Mouse (Mus musculus) testis, adult 2 months (tissue): ENCODE measurements around the gene Ugt1a9. TPM values are rescaled to one million over a fixed set of nuclear protein-coding genes. Genes with fewer than 3 reads are reported as not detected.

ENCODE experiments used
- H3K27ac ChIP-seq: fragments of 200-500 bp; 2 replicates; pipeline ENCODE4 v1.5.1; 2012; ENCODE audit warnings: low read depth, low read length; ENCODE audit not compliant: control insufficient read depth, insufficient read depth
- H3K27me3 ChIP-seq: fragments of 200-500 bp; 2 replicates; pipeline ENCODE4 v1.6.1; 2012; ENCODE audit warnings: mild to moderate bottlenecking, low read length, moderate library complexity; ENCODE audit not compliant: control insufficient read depth, insufficient read depth
- H3K36me3 ChIP-seq: fragments of 200-500 bp; 2 replicates; pipeline ENCODE4 v1.6.1; 2012; ENCODE audit warnings: mild to moderate bottlenecking, low read length; ENCODE audit not compliant: control insufficient read depth, insufficient read depth
- H3K4me1 ChIP-seq: fragments of 200-500 bp; 2 replicates; pipeline ENCODE4 v1.6.1; 2012; ENCODE audit warnings: low read length; ENCODE audit not compliant: control insufficient read depth, insufficient read depth
- H3K4me3 ChIP-seq: fragments of 200-500 bp; 2 replicates; pipeline ENCODE4 v1.5.1; 2012; ENCODE audit warnings: low read depth, mild to moderate bottlenecking, low read length, moderate library complexity, mixed read lengths; ENCODE audit not compliant: control insufficient read depth
- CTCF ChIP-seq: fragments of 200-500 bp; IDR thresholded peaks from 2 replicates; pipeline ENCODE4 v1.5.1; 2012; ENCODE audit warnings: low read depth, mild to moderate bottlenecking, inconsistent platforms, low read length, moderate library complexity; ENCODE audit not compliant: control insufficient read depth, insufficient read depth, insufficient replicate concordance
- POLR2A ChIP-seq: fragments of 200-500 bp; IDR thresholded peaks from 2 replicates; pipeline ENCODE4 v1.6.1; 2012; ENCODE audit warnings: low read depth, mild to moderate bottlenecking, inconsistent platforms, low read length, moderate library complexity; ENCODE audit not compliant: control insufficient read depth
- polyA plus RNA-seq: library from polyadenylated mRNA; depleted of rRNA; stranded (reverse); fragments of >200 nt; gene quantifications from 2 replicates; pipeline ENCODE4 v1.2.3, GENCODE M21; 2012

The Ugt1a9 gene
- polyA plus RNA-seq, 1 experiment: 0.06 TPM

DNA sequence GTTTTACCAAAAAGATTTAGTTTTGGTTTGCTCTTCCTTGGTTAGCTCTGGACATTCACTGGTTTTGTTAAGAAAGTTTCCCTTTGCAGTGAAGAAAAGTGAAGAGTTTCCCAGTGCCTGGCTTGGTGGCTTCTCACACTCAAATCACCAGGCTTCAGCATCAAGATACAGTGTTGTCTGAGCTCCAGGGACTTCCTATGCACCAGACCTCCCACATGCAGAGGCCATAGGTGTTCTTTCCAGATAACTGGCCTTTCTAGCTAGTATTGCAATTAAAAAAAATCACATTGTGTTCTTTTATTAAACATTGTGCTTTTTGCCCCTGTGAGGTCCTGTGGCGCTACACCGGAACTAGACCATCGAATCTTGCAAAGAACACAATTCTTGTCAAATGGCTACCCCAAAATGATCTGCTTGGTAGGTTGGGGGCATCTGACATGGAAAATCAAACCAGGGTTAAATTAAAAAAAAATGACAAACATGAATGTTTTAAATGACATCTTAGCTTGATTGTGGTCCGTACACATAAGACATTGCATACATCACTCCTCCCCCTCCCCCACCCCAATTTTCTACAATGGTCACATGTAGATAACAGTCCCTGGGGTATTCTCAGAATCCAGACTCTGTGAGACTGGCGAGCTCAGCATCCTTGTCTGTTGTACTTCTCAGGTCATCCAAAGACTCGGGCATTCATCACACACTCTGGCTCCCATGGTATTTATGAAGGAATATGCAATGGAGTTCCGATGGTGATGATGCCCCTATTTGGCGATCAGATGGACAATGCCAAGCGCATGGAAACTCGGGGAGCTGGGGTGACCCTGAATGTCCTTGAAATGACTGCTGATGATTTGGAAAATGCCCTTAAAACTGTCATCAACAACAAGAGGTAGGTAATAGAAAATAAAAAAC is 145.1 kb downstream of the Ugt1a9 start:
- no peak overlapping the region for H3K4me3 ChIP-seq
- no peaks in the 10 kb centered on the region for H3K27me3 ChIP-seq
- TF ChIP-seq CTCF (no peak), POLR2A (no peak)
- H3K4me1 ChIP-seq: no peaks in the 10 kb centered on the region
- no peaks in the 10 kb centered on the region for H3K36me3 ChIP-seq
- H3K27ac ChIP-seq: no peak overlapping the region

GRCm38 (mm10) chr1:88216551-88216950 is 146.0 kb downstream of the Ugt1a9 start:
- Histone ChIP-seq H3K4me1 (no peaks in the 10 kb centered on the region), H3K27ac (no peak overlapping the region), H3K4me3 (no peak overlapping the region), H3K27me3 (no peaks in the 10 kb centered on the region), H3K36me3 (no peaks in the 10 kb centered on the region)
- TF ChIP-seq CTCF (no peak), POLR2A (no peak)

DNA sequence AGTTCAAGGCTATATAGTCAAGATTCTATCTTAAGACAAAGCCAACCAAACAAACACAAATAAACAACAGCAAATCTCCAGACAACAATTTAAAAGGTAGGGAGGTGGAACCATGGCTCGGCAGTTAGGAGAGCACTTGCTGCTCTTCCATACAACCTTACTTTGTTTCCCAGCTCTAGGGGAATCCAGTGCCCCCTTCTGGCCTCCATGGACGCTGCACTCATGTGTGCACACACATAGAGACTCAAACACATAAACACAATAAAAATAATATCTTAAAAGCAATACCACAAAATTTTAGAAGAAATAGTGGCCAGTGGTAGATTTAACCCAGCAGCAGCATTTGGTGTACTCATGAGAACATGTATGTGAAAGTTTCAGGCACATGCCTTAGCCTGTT is 146.5 kb downstream of the Ugt1a9 start:
- H3K4me1 ChIP-seq: no peaks in the 10 kb centered on the region
- H3K27ac ChIP-seq: no peak overlapping the region
- H3K36me3 ChIP-seq: no peaks in the 10 kb centered on the region
- no peaks in the 10 kb centered on the region for H3K27me3 ChIP-seq
- TF ChIP-seq POLR2A (no peak), CTCF (no peak)
- H3K4me3 ChIP-seq: no peak overlapping the region

- Histone ChIP-seq H3K36me3 (no peaks in the 10 kb centered on the region), H3K27ac (no peak overlapping the region), H3K4me1 (no peaks in the 10 kb centered on the region), H3K27me3 (no peaks in the 10 kb centered on the region), H3K4me3 (no peak overlapping the region)
- TF ChIP-seq CTCF: no peak
- no peak for TF ChIP-seq POLR2A
Observed at GRCm38 (mm10) chr1:88217576-88217975, 147.0 kb downstream of the Ugt1a9 start.

GRCm38 (mm10) chr1:88218051-88218450 is 147.5 kb downstream of the Ugt1a9 start:
- TF ChIP-seq POLR2A (no peak), CTCF (no peak)
- no peaks in the 10 kb centered on the region for H3K36me3 ChIP-seq
- no peaks in the 10 kb centered on the region for H3K4me1 ChIP-seq
- no peaks in the 10 kb centered on the region for H3K27me3 ChIP-seq
- H3K27ac ChIP-seq: no peak overlapping the region
- no peak overlapping the region for H3K4me3 ChIP-seq

GRCm38 (mm10) chr1:88218591-88218990 is 148.0 kb downstream of the Ugt1a9 start:
- Histone ChIP-seq H3K36me3 (no peaks in the 10 kb centered on the region), H3K27ac (no peak overlapping the region), H3K4me3 (no peak overlapping the region), H3K27me3 (no peaks in the 10 kb centered on the region), H3K4me1 (no peaks in the 10 kb centered on the region)
- TF ChIP-seq POLR2A: no peak
- no peak for TF ChIP-seq CTCF

- Histone ChIP-seq H3K27ac (no peak overlapping the region), H3K4me3 (no peak overlapping the region), H3K36me3 (no peaks in the 10 kb centered on the region), H3K27me3 (no peaks in the 10 kb centered on the region), H3K4me1 (no peaks in the 10 kb centered on the region)
- TF ChIP-seq CTCF (no peak), POLR2A (no peak)
Observed at GRCm38 (mm10) chr1:88219054-88219453, 148.5 kb downstream of the Ugt1a9 start.

- Histone ChIP-seq H3K27me3 (no peaks in the 10 kb centered on the region), H3K4me3 (no peak overlapping the region), H3K4me1 (no peaks in the 10 kb centered on the region), H3K27ac (no peak overlapping the region), H3K36me3 (no peaks in the 10 kb centered on the region)
- TF ChIP-seq CTCF: no peak
- no peak for TF ChIP-seq POLR2A
Observed at GRCm38 (mm10) chr1:88220336-88220735, 149.7 kb downstream of the Ugt1a9 start.
